13 mouse cellular contexts compared by ENCODE assay signal in genomic region chr8:121174178-121174577, GRCm38 (mm10). TPM values are rescaled to one million over a fixed set of nuclear protein-coding genes. Genes with fewer than 3 reads are reported as not detected.
DNase-seq lines count a peak whose midpoint lies in the region; ATAC-seq and TF ChIP-seq lines count a peak whose summit lies in the region.
"Had no signal": no experiment of that assay in that cellular context is flagged by ENCODE, and none has a peak within 500 bp of the region (broad histone marks: within the 10 kb centered on the region; RNA-seq: fewer than 3 reads in every experiment).

No protein-coding gene starts in this region.

- no peak overlapping the region for H3K9ac ChIP-seq in kidney, embryonic 16.5 days (replicated peaks; ENCODE audit: low read length)
- H3K9ac ChIP-seq: hindbrain, embryonic 15.5 days had no signal

- WGBS in kidney, embryonic 16.5 days: 63% methylated on average over 10 of the region's 10 CpGs

- no peaks in the 10 kb centered on the region for H3K9me3 ChIP-seq in kidney, embryonic 16.5 days (ENCODE audit: low read length)
- H3K9me3 ChIP-seq: hindbrain, embryonic 15.5 days had no signal

- H3K36me3 ChIP-seq in testis, adult 2 months (ENCODE audit: control insufficient read depth, insufficient read depth, low read length): no peaks in the 10 kb centered on the region
- no peaks in the 10 kb centered on the region for H3K36me3 ChIP-seq in kidney, embryonic 16.5 days (ENCODE audit: insufficient read depth, low read length)
- H3K36me3 ChIP-seq: hindbrain, embryonic 15.5 days had no signal

- peak; percentile 21; the same call in 1 of the 2 replicates for TF ChIP-seq CTCF in testis, adult 2 months (IDR thresholded peaks at IDR 0.05; ENCODE audit: control insufficient read depth, insufficient read depth, insufficient replicate concordance, low read depth, low read length)
- TF ChIP-seq CTCF in layer of hippocampus, adult 2 months (conservative IDR thresholded peaks at IDR 0.05): no peak

- no peak overlapping the region for H3K27ac ChIP-seq in testis, adult 2 months (ENCODE audit: control insufficient read depth, insufficient read depth, low read depth, low read length)
- peak overlapping the region; percentile 85; the same call in 1 of the 2 replicates for H3K27ac ChIP-seq in kidney, embryonic 16.5 days (ENCODE audit: low read length)
- no peak overlapping the region for H3K27ac ChIP-seq in layer of hippocampus, adult 2 months
- H3K27ac ChIP-seq: hindbrain, embryonic 15.5 days had no signal

- ATAC-seq in kidney, embryonic 16.5 days (ENCODE audit: low FRiP score, low TSS enrichment): no peak; the same call in 1 of the 2 replicates
- ATAC-seq: forebrain, embryonic 14.5 days; Patski had no signal

- no peak for DNase-seq in testis, postnatal 10 days (ENCODE audit: low spot score)
- peak; percentile 69 for DNase-seq in embryo, embryonic 11 days
- DNase-seq in testis, postnatal 14 days (ENCODE audit: low spot score): peak; percentile 71
- DNase-seq in MN1 (ENCODE audit: low spot score): no peak
- DNase-seq in layer of hippocampus, adult 2 months (ENCODE audit: low spot score in 2 of 2): no peak
- DNase-seq in cerebellum, adult 11-12 months: no peak
- DNase-seq: cerebellum, postnatal 14 days had no signal

- H3K4me2 ChIP-seq in kidney, embryonic 16.5 days (replicated peaks; ENCODE audit: low read depth, low read length): no peak overlapping the region; the same call in 1 of the 2 replicates
- H3K4me2 ChIP-seq: heart, embryonic 11.5 days; hindbrain, embryonic 15.5 days had no signal

- peaks cover 26% of the 10 kb centered on the region for H3K4me1 ChIP-seq in testis, adult 2 months (ENCODE audit: control insufficient read depth, insufficient read depth, low read length)
- H3K4me1 ChIP-seq in kidney, embryonic 16.5 days (ENCODE audit: insufficient read depth, low read length): peaks cover 53% of the 10 kb centered on the region

- H3K4me3 ChIP-seq in testis, adult 2 months (ENCODE audit: control insufficient read depth, low read depth, low read length): peak overlapping the region; percentile 74
- no peak overlapping the region for H3K4me3 ChIP-seq in kidney, embryonic 16.5 days (ENCODE audit: low read length)
- H3K4me3 ChIP-seq in layer of hippocampus, adult 2 months: no peak overlapping the region
- H3K4me3 ChIP-seq: hindbrain, embryonic 15.5 days had no signal

- no peak for TF ChIP-seq POLR2A in testis, adult 2 months (IDR thresholded peaks at IDR 0.05; ENCODE audit: control insufficient read depth, low read depth, low read length)

- H3K27me3 ChIP-seq in testis, adult 2 months (ENCODE audit: control insufficient read depth, insufficient read depth, low read length): no peaks in the 10 kb centered on the region
- no peaks in the 10 kb centered on the region for H3K27me3 ChIP-seq in kidney, embryonic 16.5 days (ENCODE audit: insufficient read depth, low read length)
- H3K27me3 ChIP-seq: hindbrain, embryonic 15.5 days had no signal

RNA-seq across cellular contexts. Expression of gene Foxl1, which starts 46.4 kb away (rescaled TPM):
- polyA plus RNA-seq in testis, adult 2 months (2012; rRNA removed): not detected in 2 replicates
- polyA plus RNA-seq in kidney, embryonic 16.5 days (2015; fragmentation: Nextera tagmentation; extraction: Ambion mirVana): 6.5 and 6.7 TPM in 2 replicates
- total RNA-seq in layer of hippocampus, adult 2 months (2021): under 1 TPM in 1 of 2 experiments, not detected in 1; 0.13 TPM

RNA-seq across cellular contexts. Expression of gene Foxc2, which starts 58.2 kb away (rescaled TPM):
- 0.20 and 0.22 TPM in 2 replicates for polyA plus RNA-seq in testis, adult 2 months (2012; rRNA removed)
- polyA plus RNA-seq in kidney, embryonic 16.5 days (2015; fragmentation: Nextera tagmentation; extraction: Ambion mirVana): 24.9 and 27.3 TPM in 2 replicates
- 1 to 10 TPM; 1.0 to 1.1 TPM for total RNA-seq in layer of hippocampus, adult 2 months (2021)

Comparison
In these comparisons a context has a peak if more than half of its experiments do, and no peak if none do; other contexts are left out.
1. DNase-seq: peak in embryo, embryonic 11 days (single experiment) and testis, postnatal 14 days (single experiment); none in testis, postnatal 10 days (single experiment), MN1 (single experiment), layer of hippocampus, adult 2 months (0 of 2) and cerebellum, adult 11-12 months (single experiment).
2. RNA of gene Foxc2, which starts 58.2 kb away (polyA plus RNA-seq): 24.9 to 27.3 TPM in kidney, embryonic 16.5 days; 0.20 to 0.22 TPM in testis, adult 2 months; every median in the first group is over 10 times any median in the second.